Mouse (Mus musculus) embryonic facial prominence, embryonic 13.5 days (tissue): ENCODE results near the gene Ogfrl1. TPM values are rescaled to one million over a fixed set of nuclear protein-coding genes. Genes with fewer than 3 reads are reported as not detected.

ENCODE experiments used
- ATAC-seq: fragments of 200-750 bp; cut with Nextera tagmentation; 2 replicates; pipeline ENCODE4 v1.8.0; 2017; ENCODE audit warnings: low read depth; ENCODE audit not compliant: insufficient number of reproducible peaks, insufficient read depth, low FRiP score, low TSS enrichment
- H3K27ac ChIP-seq: fragments of 300-500 bp; sonication (generic); 2 replicates; pipeline ENCODE4 v1.5.1; 2015; ENCODE audit warnings: moderate library complexity, mild to moderate bottlenecking, inconsistent platforms
- H3K27me3 ChIP-seq: fragments of 300-500 bp; sonication (generic); 2 replicates; pipeline ENCODE4 v1.6.1; 2015; ENCODE audit warnings: mild to moderate bottlenecking, inconsistent platforms
- H3K36me3 ChIP-seq: fragments of 300-500 bp; sonication (generic); 2 replicates; pipeline ENCODE4 v1.6.1; 2015; ENCODE audit warnings: mild to moderate bottlenecking, inconsistent platforms
- H3K4me1 ChIP-seq: fragments of 300-500 bp; sonication (generic); 2 replicates; pipeline ENCODE4 v1.6.1; 2015; ENCODE audit warnings: inconsistent platforms
- H3K4me2 ChIP-seq: fragments of 300-500 bp; sonication (generic); 2 replicates; pipeline ENCODE4 v1.6.1; 2015; ENCODE audit warnings: moderate library complexity, mild to moderate bottlenecking, inconsistent platforms
- H3K4me3 ChIP-seq: fragments of 300-500 bp; sonication (generic); 2 replicates; pipeline ENCODE4 v1.5.1; 2015; ENCODE audit warnings: mild to moderate bottlenecking, inconsistent platforms
- H3K9ac ChIP-seq: fragments of 300-500 bp; sonication (generic); 2 replicates; pipeline ENCODE4 v1.6.1; 2015; ENCODE audit warnings: mild to moderate bottlenecking, inconsistent platforms
- H3K9me3 ChIP-seq: fragments of 300-500 bp; sonication (generic); 2 replicates; pipeline ENCODE4 v1.6.1; 2016; ENCODE audit warnings: inconsistent platforms
- WGBS: fragments of 180-500 bp; shearing (Covaris S2); methylation state at CpG from one replicate; pipeline ENCODE4 v1.1.7; 2015; ENCODE audit warnings: mixed read lengths; 5-methylcytosine and 5-hydroxymethylcytosine counted together
- polyA plus RNA-seq: library from polyadenylated mRNA; unstranded; fragments of >200 nt; fragmentation: Nextera tagmentation; extraction: Ambion mirVana; gene quantifications from 2 replicates; pipeline ENCODE4 v1.2.1, GENCODE M21; 2015

Gene Ogfrl1
- polyA plus RNA-seq, 1 experiment from 2014 or later = 11.0 TPM

DNA sequence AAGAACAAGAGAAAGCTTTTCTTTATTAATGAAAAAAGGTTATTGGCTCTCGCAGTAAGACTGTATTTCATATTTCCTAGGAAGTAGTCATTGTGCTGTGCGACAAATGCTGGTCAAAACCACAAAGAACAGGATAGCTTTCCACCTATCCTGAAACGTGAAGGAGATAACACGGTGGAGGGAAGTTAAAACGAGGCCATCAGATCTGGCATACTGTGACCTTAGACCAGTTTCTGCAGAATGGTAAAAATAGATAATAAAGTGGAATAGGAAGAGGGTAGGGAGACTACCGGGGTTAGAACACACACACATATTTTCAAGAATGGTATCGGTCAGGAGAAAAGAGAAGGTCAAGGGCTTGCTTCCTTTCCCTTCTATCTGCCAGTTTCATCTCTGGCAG is 5.8 kb downstream of the Ogfrl1 start:
- H3K27me3 ChIP-seq = no peaks in the 10 kb centered on the region
- 87% methylated on average over 7 of the region's 7 CpGs for WGBS
- ATAC-seq = no peak
- no peak overlapping the region for H3K27ac ChIP-seq
- H3K36me3 ChIP-seq = no peaks in the 10 kb centered on the region
- no peak overlapping the region for H3K9ac ChIP-seq
- H3K4me3 ChIP-seq = no peak overlapping the region
- no peaks in the 10 kb centered on the region for H3K9me3 ChIP-seq
- no peak overlapping the region for H3K4me2 ChIP-seq
- H3K4me1 ChIP-seq = no peaks in the 10 kb centered on the region

DNA sequence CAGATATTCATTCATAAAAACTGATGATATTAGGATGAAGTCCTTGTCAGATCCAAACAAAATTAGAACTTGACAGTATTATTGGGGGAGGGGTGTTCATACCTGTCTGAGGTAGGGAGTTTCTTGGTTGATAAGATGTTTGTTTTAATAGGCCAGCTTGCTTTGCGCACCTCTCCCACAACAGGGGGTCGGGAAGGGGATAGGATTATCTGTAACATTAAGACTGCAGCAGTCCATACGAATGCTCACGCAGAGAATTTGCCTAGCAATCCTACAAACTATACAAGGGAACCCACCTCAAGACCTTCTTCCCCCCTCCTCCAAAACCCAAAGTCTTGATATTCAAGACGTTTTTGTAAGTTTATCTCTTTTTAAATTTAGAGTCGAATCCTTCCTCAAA is 13.2 kb downstream of the Ogfrl1 start:
- Histone ChIP-seq H3K36me3 (no peaks in the 10 kb centered on the region), H3K9ac (no peak overlapping the region), H3K9me3 (no peaks in the 10 kb centered on the region), H3K4me3 (no peak overlapping the region), H3K4me1 (peaks cover 17% of the 10 kb centered on the region), H3K4me2 (no peak overlapping the region), H3K27me3 (no peaks in the 10 kb centered on the region), H3K27ac (no peak overlapping the region)
- 83% methylated on average over 6 of the region's 6 CpGs for WGBS
- ATAC-seq = no peak

DNA sequence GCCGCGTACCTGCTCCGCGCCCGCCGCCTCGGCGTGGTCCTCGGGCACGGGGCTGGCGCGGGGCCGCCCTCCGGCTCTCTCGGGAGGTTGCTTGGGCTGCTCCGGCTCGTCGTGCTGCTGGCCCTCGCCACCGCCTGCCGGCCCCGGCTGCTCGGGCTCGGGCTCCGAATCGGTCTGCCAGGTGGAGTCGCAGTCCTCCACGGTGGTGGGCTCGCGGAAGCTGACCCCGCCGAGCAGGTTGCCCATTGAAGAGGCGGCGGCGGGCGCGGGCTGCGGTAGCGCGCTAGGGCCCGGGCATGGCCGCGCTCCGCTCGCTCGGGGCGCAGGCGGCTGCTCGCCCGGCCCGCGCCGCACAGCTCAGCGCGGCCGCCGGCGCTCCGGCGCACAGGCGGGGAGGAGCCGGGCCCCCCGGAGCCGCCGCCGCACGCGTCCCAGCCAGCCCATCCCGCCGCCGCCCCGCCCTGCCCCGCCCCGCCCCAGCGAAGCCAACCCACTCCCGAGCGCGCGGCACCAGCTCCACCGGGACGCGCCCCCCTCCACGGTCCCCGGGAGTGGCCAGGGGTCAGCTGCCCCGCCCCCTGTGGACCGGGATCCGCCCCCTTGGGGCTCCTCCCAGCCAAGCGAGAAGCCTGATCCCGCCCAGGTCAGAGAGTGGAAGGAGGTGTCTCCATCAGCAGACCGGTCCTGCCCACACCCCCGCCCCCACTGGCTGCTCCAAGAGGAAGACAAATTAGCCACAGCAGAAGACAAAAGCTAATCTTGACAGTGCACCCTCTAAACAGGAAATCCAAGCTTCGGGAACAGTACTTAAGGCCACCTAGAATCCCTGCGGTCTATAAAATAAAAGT is 14.5 kb downstream of the Ogfrl1 start:
- under 1% methylated on average over 66 of the region's 93 CpGs for WGBS
- H3K9ac ChIP-seq = peak overlapping the region; percentile 87
- peaks cover 21% of the 10 kb centered on the region for H3K4me1 ChIP-seq
- no peaks in the 10 kb centered on the region for H3K27me3 ChIP-seq
- peak; percentile 95 for ATAC-seq
- H3K4me3 ChIP-seq = peak overlapping the region; percentile 77
- peak overlapping the region; percentile 91 for H3K4me2 ChIP-seq
- peak overlapping the region; percentile 83 for H3K27ac ChIP-seq
- no peaks in the 10 kb centered on the region for H3K36me3 ChIP-seq
- no peaks in the 10 kb centered on the region for H3K9me3 ChIP-seq

DNA sequence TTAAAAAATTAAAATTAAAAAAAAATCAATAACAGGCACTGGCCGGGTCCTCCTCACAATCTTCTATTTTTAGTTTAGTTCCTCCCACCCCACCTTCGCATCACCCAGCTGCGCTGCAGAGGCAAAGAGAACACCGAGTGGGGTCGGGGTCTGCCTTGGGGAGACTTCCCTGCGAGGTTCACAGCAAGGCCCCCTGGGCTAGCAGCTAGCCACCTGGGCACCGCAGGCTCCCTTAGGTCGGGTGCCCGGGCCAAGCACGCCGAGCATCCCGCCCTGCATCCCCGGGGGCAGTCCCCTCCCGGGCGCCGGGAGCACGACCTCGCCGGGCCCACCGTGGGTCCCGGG is 15.1 kb downstream of the Ogfrl1 start:
- 0% methylated on average over 20 of the region's 21 CpGs for WGBS
- Histone ChIP-seq H3K9ac (peak overlapping the region; percentile 87), H3K27me3 (no peaks in the 10 kb centered on the region), H3K4me1 (peaks cover 25% of the 10 kb centered on the region), H3K4me3 (peak overlapping the region; percentile 77), H3K4me2 (peak overlapping the region; percentile 91), H3K9me3 (no peaks in the 10 kb centered on the region), H3K36me3 (no peaks in the 10 kb centered on the region), H3K27ac (peak overlapping the region; percentile 83)
- ATAC-seq = 0 out of 2 replicates have a peak, but pooled peaks have one; percentile 0

DNA sequence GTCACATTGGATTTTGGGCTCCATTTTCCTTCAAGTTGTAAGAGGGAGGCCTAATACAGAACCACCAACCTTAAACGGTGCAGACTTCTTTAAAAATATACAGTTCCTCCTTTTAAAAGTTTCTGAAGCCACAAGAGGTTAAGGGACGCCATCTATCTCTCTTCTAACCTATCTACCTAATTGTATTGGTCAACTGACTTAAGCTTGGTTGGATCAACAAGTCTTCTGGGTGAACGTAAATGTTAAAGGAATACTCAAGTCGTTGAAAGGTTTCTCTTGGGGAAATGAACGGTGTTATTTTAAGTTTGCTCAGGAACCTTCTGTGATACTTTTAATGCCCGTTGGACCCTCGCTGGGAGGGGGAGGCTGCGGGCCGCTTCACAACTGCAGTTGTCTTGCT is 15.5 kb downstream of the Ogfrl1 start:
- Histone ChIP-seq H3K9ac (peak overlapping the region; percentile 87), H3K4me2 (peak overlapping the region; percentile 91), H3K36me3 (no peaks in the 10 kb centered on the region), H3K27ac (no peak overlapping the region), H3K4me3 (peak overlapping the region; percentile 77), H3K4me1 (peaks cover 26% of the 10 kb centered on the region), H3K27me3 (no peaks in the 10 kb centered on the region), H3K9me3 (no peaks in the 10 kb centered on the region)
- 11% methylated on average over 9 of the region's 9 CpGs for WGBS
- ATAC-seq = no peak

DNA sequence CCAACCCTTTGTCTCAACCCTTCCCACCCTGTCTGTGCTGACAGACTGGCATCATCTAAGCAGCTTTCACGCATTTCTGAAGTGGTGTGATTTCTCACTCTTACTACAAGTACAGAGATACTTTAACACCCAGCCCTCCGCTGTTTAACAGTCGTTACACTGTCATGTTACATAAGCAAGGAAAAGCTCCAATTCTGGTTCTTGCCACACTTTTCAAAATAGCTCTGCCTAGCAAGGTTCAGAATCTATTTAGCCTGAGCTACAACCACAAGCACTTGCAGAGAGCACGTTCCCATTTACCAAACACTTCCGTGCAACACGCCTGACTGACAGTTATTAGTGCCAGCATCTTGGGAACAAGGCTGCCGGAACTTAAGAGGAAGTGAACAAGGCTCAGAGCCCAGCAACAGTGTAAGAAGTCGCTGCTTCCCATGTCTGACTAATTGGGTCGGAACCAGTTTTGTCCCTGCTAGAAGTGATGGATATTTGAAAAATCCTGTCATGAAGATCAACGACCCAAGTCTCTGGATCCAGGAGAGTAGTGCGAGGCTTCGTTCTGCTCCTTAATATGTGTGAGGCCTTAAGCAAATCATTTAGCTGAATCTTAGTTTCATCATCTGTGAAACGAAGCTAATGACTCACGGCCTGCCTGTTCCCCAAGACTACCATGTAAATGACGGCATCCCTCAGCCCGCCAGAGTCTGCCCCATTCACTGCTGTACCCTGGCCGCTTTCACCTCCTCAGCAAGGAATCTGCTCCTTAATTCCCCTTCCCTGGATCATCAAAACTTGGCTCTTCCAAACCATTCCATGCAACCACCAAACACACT is 17.4 kb downstream of the Ogfrl1 start:
- WGBS = 80% methylated on average over 17 of the region's 17 CpGs
- H3K4me3 ChIP-seq = 0 out of 2 replicates have a peak overlapping the region, but pooled peaks have one; percentile 23
- H3K4me2 ChIP-seq = peak overlapping the region; percentile 42
- no peaks in the 10 kb centered on the region for H3K27me3 ChIP-seq
- no peak overlapping the region for H3K27ac ChIP-seq
- H3K9ac ChIP-seq = no peak overlapping the region
- ATAC-seq = no peak
- H3K9me3 ChIP-seq = no peaks in the 10 kb centered on the region
- H3K36me3 ChIP-seq = no peaks in the 10 kb centered on the region
- H3K4me1 ChIP-seq = peaks cover 26% of the 10 kb centered on the region

DNA sequence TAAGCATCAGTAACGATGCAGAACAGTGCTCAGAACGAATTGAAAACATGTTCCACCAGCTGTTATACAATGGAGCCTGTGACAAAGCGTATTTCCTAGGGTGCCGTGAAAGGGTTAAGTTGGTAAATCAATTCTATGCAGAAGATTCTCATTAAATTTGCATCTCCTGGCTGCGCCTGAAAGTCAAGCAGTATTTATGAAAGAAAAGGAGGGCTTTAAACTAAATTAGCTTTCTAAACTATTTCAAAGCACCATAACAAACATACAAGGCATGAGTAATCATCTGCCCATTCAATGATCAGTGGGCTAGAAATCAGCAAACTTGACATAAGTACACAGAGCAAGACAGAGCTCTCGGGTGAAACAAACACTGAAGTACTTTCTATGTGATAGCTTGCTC is 18.3 kb downstream of the Ogfrl1 start:
- H3K4me2 ChIP-seq = peak overlapping the region; percentile 42
- no peaks in the 10 kb centered on the region for H3K36me3 ChIP-seq
- 46% methylated on average over 6 of the region's 6 CpGs for WGBS
- peaks cover 26% of the 10 kb centered on the region for H3K4me1 ChIP-seq
- no peak overlapping the region for H3K27ac ChIP-seq
- no peak overlapping the region for H3K9ac ChIP-seq
- no peaks in the 10 kb centered on the region for H3K27me3 ChIP-seq
- ATAC-seq = no peak
- H3K9me3 ChIP-seq = no peaks in the 10 kb centered on the region
- H3K4me3 ChIP-seq = peak overlapping the region; percentile 23

DNA sequence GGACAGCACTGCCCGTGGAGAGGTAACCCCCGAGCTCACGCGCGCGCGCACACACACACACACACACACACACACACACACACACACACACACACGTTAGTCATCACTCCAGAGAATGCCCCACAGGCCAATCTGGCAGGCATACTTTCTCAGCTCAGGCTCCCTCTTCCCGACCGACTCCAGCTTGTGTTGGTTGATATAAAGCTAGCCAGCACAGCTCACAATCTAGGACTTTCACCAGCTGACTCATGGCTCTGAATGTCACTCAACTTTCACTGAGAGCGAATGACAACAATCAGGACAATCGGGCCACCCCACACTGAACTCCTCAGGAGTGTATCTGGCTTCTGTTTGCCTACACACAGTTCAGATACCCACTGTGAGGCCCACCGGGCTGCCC is 20.0 kb downstream of the Ogfrl1 start:
- no peaks in the 10 kb centered on the region for H3K9me3 ChIP-seq
- no peak overlapping the region for H3K9ac ChIP-seq
- H3K36me3 ChIP-seq = no peaks in the 10 kb centered on the region
- H3K27ac ChIP-seq = no peak overlapping the region
- H3K4me2 ChIP-seq = no peak overlapping the region
- ATAC-seq = no peak
- H3K27me3 ChIP-seq = no peaks in the 10 kb centered on the region
- WGBS = 83% methylated on average over 13 of the region's 13 CpGs
- H3K4me3 ChIP-seq = no peak overlapping the region
- peaks cover 26% of the 10 kb centered on the region for H3K4me1 ChIP-seq

DNA sequence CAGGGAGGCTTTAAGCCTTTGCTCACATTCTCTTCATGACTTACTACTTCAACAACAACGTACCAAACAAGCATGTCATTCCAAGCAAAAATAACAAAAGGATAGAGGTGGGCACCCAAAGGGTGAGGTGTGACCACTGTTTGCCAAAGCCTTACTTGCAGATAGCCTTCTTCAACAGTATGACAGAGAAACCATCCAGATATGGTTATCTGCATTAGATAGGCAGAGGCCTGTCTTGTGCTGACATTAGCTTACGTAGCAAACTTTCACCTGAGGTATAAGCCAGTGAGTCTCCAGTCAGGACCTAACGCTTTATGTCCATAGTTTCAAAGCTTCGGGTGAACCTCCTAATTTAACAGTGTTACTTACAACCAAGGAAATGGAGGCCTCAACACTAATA is 23.4 kb downstream of the Ogfrl1 start:
- H3K27me3 ChIP-seq = no peaks in the 10 kb centered on the region
- H3K36me3 ChIP-seq = no peaks in the 10 kb centered on the region; the same call in none of the 2 replicates
- no peak overlapping the region for H3K4me2 ChIP-seq
- H3K4me1 ChIP-seq = peaks cover 7% of the 10 kb centered on the region; the same call in 1 of the 2 replicates
- WGBS = 78% methylated on average over 4 of the region's 4 CpGs
- no peaks in the 10 kb centered on the region for H3K9me3 ChIP-seq
- no peak for ATAC-seq
- no peak overlapping the region for H3K4me3 ChIP-seq
- H3K9ac ChIP-seq = no peak overlapping the region
- H3K27ac ChIP-seq = no peak overlapping the region

DNA sequence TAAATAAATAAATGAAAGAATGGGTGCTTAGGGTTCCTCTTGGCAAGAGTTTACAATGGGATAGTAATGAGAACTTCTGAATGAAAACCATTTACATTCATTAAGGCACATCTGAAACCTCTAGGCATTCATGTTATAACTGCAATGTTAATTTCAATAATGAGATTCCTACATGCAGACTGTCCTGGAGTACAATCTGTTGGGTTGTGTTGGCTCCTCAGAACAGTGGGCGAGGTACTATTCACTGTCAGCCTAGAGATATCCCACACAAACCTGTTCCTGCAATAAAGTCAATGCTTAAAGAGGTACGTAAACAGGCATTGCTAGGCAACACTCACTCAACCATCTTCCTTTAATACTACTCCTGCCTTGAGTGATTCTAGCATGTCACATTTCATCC is 32.0 kb downstream of the Ogfrl1 start:
- H3K9me3 ChIP-seq = no peaks in the 10 kb centered on the region
- no peak overlapping the region for H3K4me3 ChIP-seq
- H3K36me3 ChIP-seq = no peaks in the 10 kb centered on the region; the same call in none of the 2 replicates
- H3K4me1 ChIP-seq = no peaks in the 10 kb centered on the region
- 90% methylated on average over 2 of the region's 2 CpGs for WGBS
- no peak for ATAC-seq
- no peaks in the 10 kb centered on the region for H3K27me3 ChIP-seq
- H3K4me2 ChIP-seq = no peak overlapping the region
- H3K9ac ChIP-seq = no peak overlapping the region
- no peak overlapping the region for H3K27ac ChIP-seq

DNA sequence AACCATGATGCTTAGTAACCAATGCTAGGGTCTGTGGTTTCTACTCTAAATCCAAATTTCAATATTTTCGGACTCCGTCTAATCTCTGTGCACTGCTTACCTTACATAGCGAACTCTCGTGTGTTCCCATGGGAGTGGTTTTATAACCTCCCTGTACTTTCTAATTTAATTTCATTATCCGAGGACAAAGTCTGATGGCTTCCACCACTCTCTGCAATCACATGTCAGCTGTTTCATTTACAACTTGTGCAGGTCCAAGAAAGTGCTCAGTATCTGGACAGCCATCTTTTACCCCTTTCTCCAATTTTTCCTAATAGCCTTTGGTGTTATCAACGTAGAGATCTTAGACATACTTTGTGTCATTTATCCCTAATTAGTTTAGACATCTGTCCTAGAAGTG is 44.7 kb downstream of the Ogfrl1 start:
- H3K4me1 ChIP-seq = no peaks in the 10 kb centered on the region
- no peak for ATAC-seq
- no peak overlapping the region for H3K9ac ChIP-seq
- no peaks in the 10 kb centered on the region for H3K27me3 ChIP-seq
- WGBS = 69% methylated on average over 6 of the region's 6 CpGs
- H3K27ac ChIP-seq = no peak overlapping the region
- no peaks in the 10 kb centered on the region for H3K36me3 ChIP-seq
- H3K4me2 ChIP-seq = no peak overlapping the region
- H3K9me3 ChIP-seq = no peaks in the 10 kb centered on the region
- no peak overlapping the region for H3K4me3 ChIP-seq

DNA sequence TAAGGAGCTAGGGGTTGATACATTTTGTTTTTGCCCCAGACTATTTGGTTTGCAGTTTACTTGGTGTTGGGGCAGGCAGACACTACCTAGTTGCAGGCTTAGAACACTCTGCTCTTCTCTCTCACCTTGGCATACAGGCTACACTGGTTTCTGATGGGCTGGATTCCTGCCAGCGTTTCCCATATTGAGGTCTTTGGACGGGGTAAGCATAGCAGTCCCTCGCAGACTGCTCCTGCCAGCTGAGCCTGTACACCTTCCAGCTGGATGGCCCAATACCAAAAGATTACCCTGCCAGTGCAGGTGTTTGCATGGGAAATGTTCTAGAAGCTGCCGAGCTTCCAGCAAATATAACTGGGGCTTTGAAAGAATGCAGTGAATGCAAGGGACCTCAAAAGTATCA is 45.8 kb downstream of the Ogfrl1 start:
- H3K9ac ChIP-seq = no peak overlapping the region
- no peak for ATAC-seq
- no peaks in the 10 kb centered on the region for H3K27me3 ChIP-seq
- H3K27ac ChIP-seq = no peak overlapping the region
- no peaks in the 10 kb centered on the region for H3K36me3 ChIP-seq
- no peaks in the 10 kb centered on the region for H3K4me1 ChIP-seq
- no peak overlapping the region for H3K4me3 ChIP-seq
- no peaks in the 10 kb centered on the region for H3K9me3 ChIP-seq
- H3K4me2 ChIP-seq = no peak overlapping the region
- WGBS = 73% methylated on average over 4 of the region's 4 CpGs
